26 mouse cellular contexts compared by ENCODE assay signal in genomic region chr1:156679599-156679998, GRCm38 (mm10). TPM values are rescaled to one million over a fixed set of nuclear protein-coding genes. Genes with fewer than 3 reads are reported as not detected.
A peak's percentile ranks its signal among the peaks of the same experiment; 100 is the strongest.
DNase-seq lines count a peak whose midpoint lies in the region; ATAC-seq lines count a peak whose summit lies in the region.
"Had no signal": no experiment of that assay in that cellular context is flagged by ENCODE, and none has a peak within 500 bp of the region (broad histone marks: within the 10 kb centered on the region; RNA-seq: fewer than 3 reads in every experiment).

No protein-coding gene starts in this region.

- no peaks in the 10 kb centered on the region for H3K9me3 ChIP-seq in hindbrain, embryonic 15.5 days
- H3K9me3 ChIP-seq in hindbrain, embryonic 10.5 days = no peaks in the 10 kb centered on the region
- H3K9me3 ChIP-seq: forebrain, embryonic 13.5 days; G1E; heart, embryonic 15.5 days had no signal

- intact Hi-C loops in left cerebral cortex, postnatal 25 days (cut with DNase I) = no loop called here

- H3K4me3 ChIP-seq in hindbrain, embryonic 15.5 days = no peak overlapping the region
- no peak overlapping the region for H3K4me3 ChIP-seq in hindbrain, embryonic 10.5 days
- H3K4me3 ChIP-seq: forebrain, embryonic 13.5 days; gastrocnemius, adult 2 months; heart, embryonic 15.5 days had no signal

- peaks cover 3% of the 10 kb centered on the region; the same call in 1 of the 2 replicates for H3K27me3 ChIP-seq in hindbrain, embryonic 15.5 days
- 0 out of 2 replicates have a peak, but pooled peaks cover 6% of the 10 kb centered on the region for H3K27me3 ChIP-seq in hindbrain, embryonic 10.5 days (ENCODE audit: insufficient read depth, poor library complexity, severe bottlenecking)
- H3K27me3 ChIP-seq: CH12.LX; forebrain, embryonic 13.5 days; heart, embryonic 15.5 days had no signal

- DNase-seq in hindbrain, embryonic 10.5 days (ENCODE audit: low spot score) = no peak
- peak; percentile 72 for DNase-seq in Muller cell, postnatal 12 days (ENCODE audit: inconsistent ontology term)
- peak; percentile 53 for DNase-seq in fibroblast of lung, adult 2 months (ENCODE audit: low read depth)
- DNase-seq in lung, postnatal 36 days = no peak
- DNase-seq in left cerebral cortex, postnatal 25 days (ENCODE audit: low spot score in 2 of 2) = no peak
- DNase-seq: adrenal gland, adult 8-10 months; adrenal gland, postnatal 25 days; B cell, adult 2 months; cerebellum, adult 11-12 months; cerebellum, adult 9-10 months; cerebellum, postnatal 14 days; forebrain, postnatal 0 days; gastrocnemius, adult 2 months; gastrocnemius, postnatal 14 days; heart, adult 18-20 months; heart, postnatal 10 days; heart, postnatal 36 days; kidney, adult 11 months; kidney, adult 8-10 months had no signal

- no peak overlapping the region for H3K9ac ChIP-seq in hindbrain, embryonic 15.5 days
- H3K9ac ChIP-seq: forebrain, embryonic 13.5 days; forebrain, postnatal 0 days; heart, embryonic 15.5 days; hindbrain, embryonic 14.5 days had no signal

- no peak for ATAC-seq in hindbrain, embryonic 15.5 days (ENCODE audit: low FRiP score, low read depth)
- ATAC-seq: activated CD4-positive, CD25-positive, alpha-beta regulatory T cell, adult 4 months; forebrain, embryonic 13.5 days; forebrain, postnatal 0 days had no signal

- H3K4me2 ChIP-seq in hindbrain, embryonic 15.5 days = no peak overlapping the region
- H3K4me2 ChIP-seq: forebrain, embryonic 13.5 days; heart, embryonic 15.5 days; hindbrain, embryonic 14.5 days had no signal

- H3K36me3 ChIP-seq in hindbrain, embryonic 15.5 days = peaks cover 18% of the 10 kb centered on the region
- peaks cover 44% of the 10 kb centered on the region for H3K36me3 ChIP-seq in hindbrain, embryonic 10.5 days

- 0 out of 2 replicates have a peak overlapping the region, but pooled peaks have one; percentile 11 for H3K27ac ChIP-seq in hindbrain, embryonic 15.5 days (replicated peaks)
- H3K27ac ChIP-seq in hindbrain, embryonic 10.5 days = no peak overlapping the region
- H3K27ac ChIP-seq: forebrain, embryonic 13.5 days; gastrocnemius, adult 2 months; heart, embryonic 15.5 days; hindbrain, embryonic 14.5 days had no signal

- WGBS in hindbrain, embryonic 15.5 days = 77% methylated on average over 9 of the region's 9 CpGs
- WGBS in hindbrain, embryonic 10.5 days = 89% methylated on average over 9 of the region's 9 CpGs

- H3K4me1 ChIP-seq in hindbrain, embryonic 15.5 days (replicated peaks) = peaks cover 2% of the 10 kb centered on the region
- H3K4me1 ChIP-seq in hindbrain, embryonic 10.5 days (replicated peaks) = peaks cover 1% of the 10 kb centered on the region

RNA-seq across cellular contexts. Expression of gene Tor3a, which starts 5.4 kb away (rescaled TPM):
- 3.4 and 4.1 TPM in 2 replicates for polyA plus RNA-seq in hindbrain, embryonic 15.5 days (2015; fragmentation: Nextera tagmentation; extraction: Ambion mirVana)
- 7.2 and 7.5 TPM in 2 replicates for polyA plus RNA-seq in hindbrain, embryonic 10.5 days (2016; fragmentation: Nextera tagmentation; extraction: Ambion mirVana)
- total RNA-seq in left cerebral cortex, postnatal 25 days (2021) = 1 to 10 TPM; 5.4 to 6.4 TPM

RNA-seq across cellular contexts. Expression of gene Fam20b, which starts 39.3 kb away (rescaled TPM):
- polyA plus RNA-seq in hindbrain, embryonic 15.5 days (2015; fragmentation: Nextera tagmentation; extraction: Ambion mirVana) = 29.2 and 32.7 TPM in 2 replicates
- 19.4 and 19.9 TPM in 2 replicates for polyA plus RNA-seq in hindbrain, embryonic 10.5 days (2016; fragmentation: Nextera tagmentation; extraction: Ambion mirVana)
- 10 to 100 TPM; 68.3 to 73.2 TPM for total RNA-seq in left cerebral cortex, postnatal 25 days (2021)

Comparison
In these comparisons a context has a peak if more than half of its experiments do, and no peak if none do; other contexts are left out.
1. DNase-seq: peak in Muller cell, postnatal 12 days (single experiment) and fibroblast of lung, adult 2 months (single experiment); none in hindbrain, embryonic 10.5 days (single experiment), lung, postnatal 36 days (single experiment) and left cerebral cortex, postnatal 25 days (0 of 2).